Mouse (Mus musculus) megakaryocyte, embryonic 14.5 days (primary cell): ENCODE results near the gene Ager.

Experiments
- FLI1 ChIP-seq: IDR thresholded peaks from 2 replicates; pipeline ENCODE4 v1.6.1; 2012; ENCODE audit warnings: low read length, inconsistent platforms, mixed read lengths
- GATA1 ChIP-seq: IDR thresholded peaks from 3 replicates; pipeline ENCODE4 v1.6.1; 2012; ENCODE audit warnings: mixed read lengths, low read length, inconsistent platforms, borderline replicate concordance

GRCm38 (mm10) chr17:34641945-34642344 lies 44.3 kb downstream of the Ager start:
- TF ChIP-seq GATA1 (no peak), FLI1 (no peak)
